Mouse (Mus musculus): ENCODE results near the gene Chd2.
A peak's percentile ranks its signal among the peaks of the same experiment; 100 is the strongest.

GRCm38 (mm10) chr7:73537634-73538423, 3.8 kb downstream of the Chd2 start:
- peak; percentile 71 for TF ChIP-seq CTCF (IDR thresholded peaks at IDR 0.05; ENCODE audit: borderline replicate concordance, control insufficient read depth, extremely low read depth, insufficient read depth, low read length, poor library complexity)
- peak; percentile 86 for TF ChIP-seq POLR2A (IDR thresholded peaks at IDR 0.05; ENCODE audit: control insufficient read depth, extremely low read depth, insufficient read depth, low read length, poor library complexity)
